Mouse (Mus musculus) thymus, adult 2 months (tissue): ENCODE data around the gene Tenm2.

Experiments used
- CTCF ChIP-seq: fragments of 200-500 bp; IDR thresholded peaks from 2 replicates; pipeline ENCODE4 v1.5.1; 2012; ENCODE audit warnings: mild to moderate bottlenecking, control low read depth, low read length, moderate library complexity, borderline replicate concordance; ENCODE audit not compliant: control insufficient read depth, poor library complexity, insufficient read depth; ENCODE audit errors: extremely low read depth
- POLR2A ChIP-seq: fragments of 200-500 bp; IDR thresholded peaks from 2 replicates; pipeline ENCODE4 v1.6.1; 2012; ENCODE audit warnings: mild to moderate bottlenecking, low read length, control low read depth, moderate library complexity; ENCODE audit not compliant: control insufficient read depth, poor library complexity, insufficient read depth; ENCODE audit errors: extremely low read depth

GRCm38 (mm10) chr11:36698268-36698667 lies 537.5 kb downstream of the Tenm2 start:
- TF ChIP-seq POLR2A (no peak), CTCF (no peak)
